In genomic region chr13:63988263-63988662, GRCm38 (mm10) we compare ENCODE assay signal across 22 mouse cellular contexts.
DNase-seq lines count a peak whose midpoint lies in the region; ATAC-seq and TF ChIP-seq lines count a peak whose summit lies in the region.
"Had no signal": no experiment of that assay in that cellular context is flagged by ENCODE, and none has a peak within 500 bp of the region (broad histone marks: within the 10 kb centered on the region; RNA-seq: fewer than 3 reads in every experiment).

No protein-coding gene starts in this region.

- no peak overlapping the region for H3K4me3 ChIP-seq in kidney, postnatal 0 days (replicated peaks; ENCODE audit: low read depth, low read length)
- H3K4me3 ChIP-seq in kidney, adult 2 months (ENCODE audit: insufficient read depth, low read depth, low read length): no peak overlapping the region
- no peak overlapping the region for H3K4me3 ChIP-seq in embryonic facial prominence, embryonic 10.5 days
- no peak overlapping the region for H3K4me3 ChIP-seq in intestine, embryonic 16.5 days (ENCODE audit: low read length)
- no peak overlapping the region for H3K4me3 ChIP-seq in stomach, embryonic 15.5 days (replicated peaks)
- H3K4me3 ChIP-seq: forebrain, embryonic 15.5 days; heart, embryonic 12.5 days; hindbrain, embryonic 12.5 days; neural tube, embryonic 15.5 days had no signal

- DNase-seq in kidney, postnatal 0 days (ENCODE audit: low spot score): peak; percentile 61
- no peak for DNase-seq in kidney, adult 2 months
- DNase-seq in embryonic facial prominence, embryonic 10.5 days (ENCODE audit: low spot score): no peak
- no peak for DNase-seq in Muller cell, postnatal 12 days (ENCODE audit: inconsistent ontology term)
- DNase-seq in natural killer cell, adult 2 months (ENCODE audit: low spot score in 2 of 2): no peak
- DNase-seq: cerebellum, adult 11-12 months; cerebellum, postnatal 10 days; gastrocnemius, postnatal 10 days; heart, postnatal 14 days; kidney, adult 9 months; kidney, postnatal 25 days; lung, postnatal 36 days; right cerebral cortex, adult 18-20 months; right cerebral cortex, postnatal 4 days; thymus, postnatal 14 days had no signal

- WGBS in kidney, postnatal 0 days: 69% methylated on average over 4 of the region's 4 CpGs
- WGBS in kidney, adult 2 months: 89% methylated on average over 4 of the region's 4 CpGs
- 83% methylated on average over 4 of the region's 4 CpGs for WGBS in embryonic facial prominence, embryonic 10.5 days
- 53% methylated on average over 4 of the region's 4 CpGs for WGBS in intestine, embryonic 16.5 days
- 47% methylated on average over 4 of the region's 4 CpGs for WGBS in stomach, embryonic 15.5 days

- no peaks in the 10 kb centered on the region for H3K9me3 ChIP-seq in kidney, postnatal 0 days (replicated peaks; ENCODE audit: low read length)
- H3K9me3 ChIP-seq in embryonic facial prominence, embryonic 10.5 days: no peaks in the 10 kb centered on the region
- no peaks in the 10 kb centered on the region for H3K9me3 ChIP-seq in intestine, embryonic 16.5 days (ENCODE audit: control insufficient read depth, low read length)
- no peaks in the 10 kb centered on the region for H3K9me3 ChIP-seq in stomach, embryonic 15.5 days
- H3K9me3 ChIP-seq: forebrain, embryonic 15.5 days; heart, embryonic 12.5 days; hindbrain, embryonic 12.5 days; neural tube, embryonic 15.5 days had no signal

- no peak for TF ChIP-seq CTCF in kidney, postnatal 0 days (IDR thresholded peaks at IDR 0.05; ENCODE audit: low read depth)
- no peak for TF ChIP-seq CTCF in kidney, adult 2 months (conservative IDR thresholded peaks at IDR 0.05; ENCODE audit: insufficient read depth, insufficient read length, low read depth, low read length)

- peaks cover 9% of the 10 kb centered on the region; the same call in 1 of the 2 replicates for H3K4me1 ChIP-seq in kidney, postnatal 0 days (replicated peaks; ENCODE audit: insufficient read depth, low read length)
- H3K4me1 ChIP-seq in kidney, adult 2 months (ENCODE audit: control insufficient read depth, insufficient read depth, low read length): no peaks in the 10 kb centered on the region
- peaks cover 47% of the 10 kb centered on the region for H3K4me1 ChIP-seq in embryonic facial prominence, embryonic 10.5 days
- peaks cover 28% of the 10 kb centered on the region for H3K4me1 ChIP-seq in intestine, embryonic 16.5 days (ENCODE audit: control insufficient read depth, insufficient read depth, low read length)
- peaks cover 23% of the 10 kb centered on the region for H3K4me1 ChIP-seq in stomach, embryonic 15.5 days

- no peak overlapping the region for H3K4me2 ChIP-seq in kidney, postnatal 0 days (ENCODE audit: low read length)
- H3K4me2 ChIP-seq in intestine, embryonic 16.5 days (ENCODE audit: low read depth, low read length): no peak overlapping the region
- H3K4me2 ChIP-seq in stomach, embryonic 15.5 days: no peak overlapping the region
- H3K4me2 ChIP-seq: forebrain, embryonic 15.5 days; heart, embryonic 12.5 days; hindbrain, embryonic 12.5 days; neural tube, embryonic 15.5 days had no signal

- H3K36me3 ChIP-seq in kidney, postnatal 0 days (ENCODE audit: insufficient read depth, low read length): no peaks in the 10 kb centered on the region
- no peaks in the 10 kb centered on the region for H3K36me3 ChIP-seq in kidney, adult 2 months (ENCODE audit: control insufficient read depth, insufficient read depth, low read length)
- H3K36me3 ChIP-seq in embryonic facial prominence, embryonic 10.5 days (replicated peaks): no peaks in the 10 kb centered on the region
- no peaks in the 10 kb centered on the region for H3K36me3 ChIP-seq in intestine, embryonic 16.5 days (ENCODE audit: control insufficient read depth, insufficient read depth, low read length)
- no peaks in the 10 kb centered on the region for H3K36me3 ChIP-seq in stomach, embryonic 15.5 days
- H3K36me3 ChIP-seq: forebrain, embryonic 15.5 days; heart, embryonic 12.5 days; hindbrain, embryonic 12.5 days; neural tube, embryonic 15.5 days had no signal

- no peak overlapping the region for H3K9ac ChIP-seq in kidney, postnatal 0 days (ENCODE audit: low read depth, low read length)
- H3K9ac ChIP-seq in intestine, embryonic 16.5 days (ENCODE audit: low read depth, low read length): no peak overlapping the region
- no peak overlapping the region for H3K9ac ChIP-seq in stomach, embryonic 15.5 days
- H3K9ac ChIP-seq: forebrain, embryonic 15.5 days; heart, embryonic 12.5 days; hindbrain, embryonic 12.5 days; neural tube, embryonic 15.5 days had no signal

- no peak for TF ChIP-seq POLR2A in kidney, adult 2 months (IDR thresholded peaks at IDR 0.05; ENCODE audit: low read depth, low read length)

- H3K27ac ChIP-seq in kidney, postnatal 0 days: no peak overlapping the region
- H3K27ac ChIP-seq in kidney, adult 2 months (ENCODE audit: insufficient read depth, low read depth, low read length): no peak overlapping the region
- H3K27ac ChIP-seq in embryonic facial prominence, embryonic 10.5 days (replicated peaks): peak overlapping the region; percentile 59; the same call in 1 of the 2 replicates
- peak overlapping the region; percentile 79 for H3K27ac ChIP-seq in intestine, embryonic 16.5 days (ENCODE audit: low read length)
- peak overlapping the region; percentile 68 for H3K27ac ChIP-seq in stomach, embryonic 15.5 days
- H3K27ac ChIP-seq: forebrain, embryonic 15.5 days; hindbrain, embryonic 12.5 days; neural tube, embryonic 15.5 days had no signal

- H3K27me3 ChIP-seq in kidney, postnatal 0 days (ENCODE audit: insufficient read depth, low read length): no peaks in the 10 kb centered on the region
- H3K27me3 ChIP-seq in kidney, adult 2 months (replicated peaks; ENCODE audit: control insufficient read depth, insufficient read depth, low read length): no peaks in the 10 kb centered on the region
- H3K27me3 ChIP-seq in embryonic facial prominence, embryonic 10.5 days (replicated peaks; ENCODE audit: low read depth, poor library complexity, severe bottlenecking): peaks cover 26% of the 10 kb centered on the region
- H3K27me3 ChIP-seq in intestine, embryonic 16.5 days (replicated peaks; ENCODE audit: control insufficient read depth, insufficient read depth, low read length): no peaks in the 10 kb centered on the region
- no peaks in the 10 kb centered on the region for H3K27me3 ChIP-seq in stomach, embryonic 15.5 days (replicated peaks)
- H3K27me3 ChIP-seq: heart, embryonic 12.5 days; neural tube, embryonic 15.5 days; Patski had no signal

- ATAC-seq in kidney, postnatal 0 days (replicated peaks; ENCODE audit: low FRiP score, low read depth): no peak
- peak; percentile 21; the same call in 1 of the 2 replicates for ATAC-seq in intestine, embryonic 16.5 days
- no peak for ATAC-seq in stomach, embryonic 15.5 days (ENCODE audit: insufficient read depth, low FRiP score, low read depth)
- ATAC-seq: forebrain, embryonic 15.5 days; Patski had no signal

Comparison
In these comparisons a context has a peak if more than half of its experiments do, and no peak if none do; other contexts are left out.
1. H3K27ac ChIP-seq: peak in embryonic facial prominence, embryonic 10.5 days (single experiment), intestine, embryonic 16.5 days (single experiment) and stomach, embryonic 15.5 days (single experiment); none in kidney, postnatal 0 days (single experiment) and kidney, adult 2 months (single experiment).